Mouse (Mus musculus) layer of hippocampus, adult 9-10 months (tissue): ENCODE data around the gene Pced1a.
"Not testable (repeated sequence)": the region's sequence is repeated elsewhere in the genome, so short reads cannot be mapped to it uniquely, and the experiment has no call there.

Experiments used
- DNase-seq: peaks from one replicate; pipeline ENCODE4 v3.0.0; 2022; ENCODE audit warnings: low spot score

The Pced1a gene

DNA sequence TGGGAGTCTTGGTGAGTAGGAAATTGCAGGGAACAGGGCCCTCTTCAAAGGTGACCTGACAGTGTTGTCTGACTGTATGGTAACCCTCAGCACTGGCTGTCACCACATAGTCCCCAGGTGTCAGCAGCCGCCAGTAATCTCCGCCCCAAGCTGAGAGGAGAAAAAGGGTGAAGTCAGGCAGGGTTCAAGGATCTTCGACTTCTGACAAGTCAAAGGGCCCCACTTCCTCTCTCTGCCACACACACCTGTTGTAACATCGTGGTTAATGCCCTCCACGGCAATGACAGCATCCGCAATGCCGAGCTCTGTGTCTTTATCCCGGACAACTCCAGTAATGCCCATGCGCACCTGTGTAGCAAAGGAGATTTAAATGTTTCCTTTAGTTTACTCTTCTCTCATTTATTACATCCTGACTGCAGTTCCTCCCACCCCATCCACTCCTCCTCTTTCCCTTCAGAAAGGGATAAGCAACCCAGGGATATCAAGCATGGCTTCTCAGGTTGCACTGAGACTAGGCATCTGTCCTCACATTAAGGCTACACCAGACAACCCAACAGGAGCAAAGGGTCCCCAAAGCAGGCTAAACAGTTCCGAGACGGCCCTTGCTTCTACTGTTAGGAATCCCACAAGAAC is 33.4 kb downstream of the Pced1a start:
- no peak for DNase-seq

DNA sequence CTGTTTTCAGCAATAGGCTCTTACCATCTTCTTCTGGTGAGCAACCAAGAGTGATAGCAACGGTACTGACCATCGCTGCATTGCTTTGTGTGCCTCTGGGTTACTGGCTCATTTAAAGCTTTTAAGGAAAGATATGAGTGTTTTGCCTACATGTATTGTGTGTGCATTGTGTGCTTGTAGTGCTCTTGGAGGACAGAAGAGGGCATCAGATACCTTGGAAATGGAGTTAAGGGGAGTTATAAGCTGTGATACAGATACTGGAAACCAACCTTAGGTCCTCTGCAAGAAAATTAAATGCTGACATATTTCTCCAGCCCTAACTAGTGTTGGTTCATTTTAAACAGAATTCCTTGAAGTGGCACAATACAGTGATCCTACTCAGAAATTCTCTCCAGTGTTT is 35.7 kb downstream of the Pced1a start:
- DNase-seq: no peak

GRCm38 (mm10) chr2:130386212-130386611 is 38.3 kb downstream of the Pced1a start:
- DNase-seq: no peak

- DNase-seq: no peak
Measured at GRCm38 (mm10) chr2:130383895-130384294, 40.6 kb downstream of the Pced1a start.

DNA sequence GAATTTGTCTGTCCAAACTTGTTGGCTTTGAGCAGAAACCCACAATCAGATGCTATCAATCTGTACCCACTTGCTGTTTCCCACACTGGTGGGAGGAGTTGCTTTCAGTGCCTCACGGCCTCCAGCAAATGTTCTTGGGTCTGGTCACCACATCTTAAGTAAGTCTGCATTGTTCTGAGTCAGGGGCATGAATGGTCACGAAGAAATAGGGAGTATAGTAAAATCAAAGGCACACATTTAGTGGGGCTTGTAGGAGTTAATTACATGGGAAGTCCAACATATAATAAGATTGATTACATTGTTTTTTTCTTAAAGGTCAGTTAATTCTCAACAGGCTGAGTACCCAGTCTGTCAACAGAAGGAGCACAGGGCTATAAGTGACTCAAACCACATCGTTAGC is 41.3 kb downstream of the Pced1a start:
- no peak for DNase-seq

DNA sequence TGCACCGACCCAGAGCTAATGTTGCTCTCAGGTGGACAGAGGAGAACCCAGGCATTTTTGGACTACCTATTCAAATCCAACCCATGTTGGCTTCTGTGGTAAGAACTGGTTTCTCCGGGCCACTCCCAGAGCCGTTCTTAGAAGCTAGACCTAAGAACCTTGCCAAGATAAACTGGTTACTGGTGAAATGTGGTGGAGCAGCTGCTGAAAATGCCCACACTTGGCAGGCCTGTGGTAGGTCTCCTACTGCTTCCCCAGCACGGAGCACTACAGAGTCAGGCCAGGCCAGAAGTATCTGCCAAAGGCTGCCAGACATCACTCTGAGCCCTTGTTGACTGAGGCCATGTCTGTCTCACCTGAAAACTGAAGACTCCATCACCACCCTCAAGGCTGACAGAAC is 49.5 kb downstream of the Pced1a start:
- no peak for DNase-seq

GRCm38 (mm10) chr2:130373026-130373425 is 51.5 kb downstream of the Pced1a start:
- not testable (repeated sequence) for DNase-seq

- DNase-seq: no peak
Measured at GRCm38 (mm10) chr2:130367386-130367785, 57.1 kb downstream of the Pced1a start.
